Mouse (Mus musculus) heart, embryonic 13.5 days (tissue): Measurements from ENCODE around the gene Gpc5. TPM values are rescaled to one million over a fixed set of nuclear protein-coding genes. Genes with fewer than 3 reads are reported as not detected.
"Not testable (repeated sequence)": the region's sequence is repeated elsewhere in the genome, so short reads cannot be mapped to it uniquely, and the experiment has no call there.

ENCODE experiments used
- ATAC-seq: fragments of 200-750 bp; cut with Nextera tagmentation; 2 replicates; pipeline ENCODE4 v1.8.0; 2017; ENCODE audit warnings: moderate TSS enrichment; ENCODE audit not compliant: insufficient number of reproducible peaks, low FRiP score, low TSS enrichment; ENCODE audit errors: extremely low read depth
- H3K27ac ChIP-seq: fragments of 300-500 bp; sonication (generic); replicated peaks from 2 replicates; pipeline ENCODE4 v1.5.1; 2015; ENCODE audit warnings: moderate library complexity, mild to moderate bottlenecking, inconsistent platforms
- H3K27me3 ChIP-seq: fragments of 300-500 bp; sonication (generic); replicated peaks from 2 replicates; pipeline ENCODE4 v1.6.1; 2015; ENCODE audit warnings: mild to moderate bottlenecking, inconsistent platforms
- H3K36me3 ChIP-seq: fragments of 300-500 bp; sonication (generic); 2 replicates; pipeline ENCODE4 v1.6.1; 2015; ENCODE audit warnings: mild to moderate bottlenecking, inconsistent platforms
- H3K4me1 ChIP-seq: fragments of 300-500 bp; sonication (generic); 2 replicates; pipeline ENCODE4 v1.6.1; 2015; ENCODE audit warnings: inconsistent platforms
- H3K4me2 ChIP-seq: fragments of 300-500 bp; sonication (generic); 2 replicates; pipeline ENCODE4 v1.6.1; 2015; ENCODE audit warnings: inconsistent platforms, mild to moderate bottlenecking, moderate library complexity
- H3K4me3 ChIP-seq: fragments of 300-500 bp; sonication (generic); 2 replicates; pipeline ENCODE4 v1.5.1; 2015; ENCODE audit warnings: moderate library complexity, mild to moderate bottlenecking, inconsistent platforms
- H3K9ac ChIP-seq: fragments of 300-500 bp; sonication (generic); 2 replicates; pipeline ENCODE4 v1.6.1; 2015; ENCODE audit warnings: inconsistent platforms, mild to moderate bottlenecking, moderate library complexity
- H3K9me3 ChIP-seq: fragments of 300-500 bp; sonication (generic); 2 replicates; pipeline ENCODE4 v1.6.1; 2016; ENCODE audit warnings: inconsistent platforms
- WGBS: fragments of 180-500 bp; shearing (Covaris S2); methylation state at CpG from one replicate; pipeline ENCODE4 v1.1.7; 2015; ENCODE audit warnings: mixed read lengths; 5-methylcytosine and 5-hydroxymethylcytosine counted together
- polyA plus RNA-seq: library from polyadenylated mRNA; unstranded; fragments of >200 nt; fragmentation: Nextera tagmentation; extraction: Ambion mirVana; gene quantifications from 2 replicates; pipeline ENCODE4 v1.2.1, GENCODE M21; 2015

Gene Gpc5
- polyA plus RNA-seq, 1 experiment from 2014 or later: 0.19 TPM

DNA sequence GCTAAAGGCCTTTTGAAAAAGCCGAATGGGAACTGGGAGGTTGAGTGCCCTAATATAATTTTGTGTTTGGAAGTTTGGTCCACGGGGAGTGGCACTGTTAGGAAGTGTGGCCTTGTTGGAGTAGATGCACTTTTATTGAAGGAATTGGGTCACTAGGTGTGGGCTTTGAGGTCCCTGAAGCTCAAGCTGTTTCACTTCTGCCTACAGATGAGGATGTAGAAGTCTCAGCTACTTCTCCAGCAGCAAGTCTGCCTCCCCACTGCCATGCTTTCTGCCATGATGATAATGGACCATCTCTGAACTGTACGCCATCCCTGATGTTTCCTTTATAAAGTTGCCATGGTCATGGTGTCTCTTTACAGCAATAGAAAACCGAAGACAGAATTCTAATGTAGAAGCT, 34.5 kb upstream of the Gpc5 start:
- no peak overlapping the region for H3K4me3 ChIP-seq
- WGBS: 85% methylated on average over 4 of the region's 4 CpGs

DNA sequence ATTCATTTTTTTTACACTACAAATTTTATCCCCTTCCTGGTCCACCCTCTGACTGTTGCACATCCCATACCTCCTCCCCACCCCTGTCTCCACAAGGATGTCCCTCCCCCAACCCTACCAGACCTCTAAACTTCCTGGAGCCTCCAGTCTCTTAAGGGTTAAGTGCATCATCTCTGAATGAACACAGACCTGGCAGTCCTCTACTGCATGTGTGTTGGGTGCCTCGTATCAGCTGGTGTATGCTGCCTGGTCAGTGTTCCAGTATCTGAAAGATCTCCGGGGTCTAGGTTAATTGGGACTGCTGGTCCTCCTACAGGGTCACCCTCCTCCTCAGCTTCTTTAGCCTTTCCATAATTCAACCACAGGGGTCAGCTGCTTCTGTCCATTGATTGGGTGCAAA, 25.9 kb upstream of the Gpc5 start:
- not testable (repeated sequence) for H3K9me3 ChIP-seq

More for the DNA sequence above, 34.5 kb upstream of the Gpc5 start:
- Histone ChIP-seq H3K9me3 (no peaks in the 10 kb centered on the region), H3K9ac (no peak overlapping the region), H3K4me2 (no peak overlapping the region), H3K4me1 (no peaks in the 10 kb centered on the region), H3K36me3 (peaks cover 14% of the 10 kb centered on the region; the same call in 1 of the 2 replicates), H3K27me3 (no peaks in the 10 kb centered on the region), H3K27ac (no peak overlapping the region)
- ATAC-seq: no peak

DNA sequence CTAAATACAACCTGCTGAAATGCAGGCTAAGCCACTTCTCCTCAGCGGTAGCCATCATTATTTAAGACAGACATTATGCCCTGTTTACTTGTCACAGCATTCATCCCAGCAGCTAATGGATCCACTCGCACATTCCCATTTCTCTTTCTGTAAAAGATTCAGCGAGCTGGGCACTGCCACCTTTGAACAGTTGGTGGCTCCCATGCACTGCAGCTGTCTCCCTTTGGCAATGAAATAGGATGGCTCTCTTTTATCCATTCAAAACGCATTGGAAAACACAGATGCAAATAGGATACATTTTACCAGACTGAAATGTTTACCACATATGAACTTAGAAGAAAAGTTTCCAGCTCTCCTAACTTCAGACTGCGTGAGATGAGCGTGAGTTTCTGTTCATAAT, 21.5 kb upstream of the Gpc5 start:
- WGBS: 39% methylated on average over 6 of the region's 6 CpGs
- H3K9me3 ChIP-seq: no peaks in the 10 kb centered on the region
- no peaks in the 10 kb centered on the region for H3K4me1 ChIP-seq
- no peak overlapping the region for H3K4me2 ChIP-seq
- no peak overlapping the region for H3K9ac ChIP-seq
- H3K27ac ChIP-seq: no peak overlapping the region
- no peaks in the 10 kb centered on the region for H3K36me3 ChIP-seq
- ATAC-seq: no peak
- H3K4me3 ChIP-seq: no peak overlapping the region
- no peaks in the 10 kb centered on the region for H3K27me3 ChIP-seq

More for the DNA sequence above, 25.9 kb upstream of the Gpc5 start:
- not testable (repeated sequence) for H3K4me2 ChIP-seq, H3K9ac ChIP-seq, ATAC-seq, H3K4me1 ChIP-seq, H3K4me3 ChIP-seq, H3K27ac ChIP-seq, H3K27me3 ChIP-seq, H3K36me3 ChIP-seq
- 57% methylated on average over 2 of the region's 2 CpGs for WGBS

DNA sequence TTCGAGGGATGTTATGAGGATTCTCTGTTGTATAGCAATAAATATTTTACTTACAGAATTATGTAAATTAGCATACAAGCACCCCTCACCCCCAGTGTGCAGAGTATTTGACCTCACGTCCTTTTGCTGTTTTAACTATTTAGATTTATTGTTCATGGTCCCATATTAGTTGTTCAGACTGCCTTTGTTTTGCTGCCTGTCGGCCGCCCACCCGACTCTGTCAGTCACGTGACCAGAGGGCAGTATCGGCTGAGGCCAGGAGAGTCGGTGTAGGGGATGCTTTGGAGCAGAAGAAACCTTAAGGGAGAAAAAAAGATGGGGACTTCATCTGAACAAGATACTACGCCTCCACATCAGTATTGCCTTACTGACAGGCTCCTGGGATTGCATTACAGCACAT, 14.7 kb upstream of the Gpc5 start:
- Histone ChIP-seq H3K27me3 (no peaks in the 10 kb centered on the region), H3K4me1 (peaks cover 6% of the 10 kb centered on the region; the same call in 1 of the 2 replicates), H3K4me2 (no peak overlapping the region), H3K9me3 (no peaks in the 10 kb centered on the region), H3K9ac (no peak overlapping the region), H3K36me3 (no peaks in the 10 kb centered on the region), H3K4me3 (no peak overlapping the region), H3K27ac (no peak overlapping the region)
- ATAC-seq: no peak
- 50% methylated on average over 9 of the region's 9 CpGs for WGBS

DNA sequence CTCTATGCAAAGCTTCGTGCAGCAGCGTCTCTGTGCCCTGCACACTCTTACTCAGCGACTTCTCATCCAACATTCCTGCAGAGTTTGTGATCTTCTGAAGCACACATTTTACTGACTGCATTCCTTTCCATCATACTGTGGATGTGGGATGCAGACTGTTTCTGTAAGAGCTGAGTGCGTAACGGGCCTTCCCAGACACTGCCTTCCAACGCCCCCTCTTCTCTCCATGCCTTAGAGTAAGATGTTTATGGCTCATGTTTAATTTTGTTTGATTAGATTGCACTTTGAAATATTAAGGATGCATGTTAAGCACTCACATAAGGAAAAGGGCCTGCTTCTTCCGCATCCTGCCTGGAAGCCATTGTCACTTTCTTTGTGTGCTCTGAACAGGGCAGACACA, 14.0 kb upstream of the Gpc5 start:
- WGBS: 79% methylated on average over 7 of the region's 7 CpGs
- no peak for ATAC-seq
- no peaks in the 10 kb centered on the region for H3K36me3 ChIP-seq
- no peak overlapping the region for H3K4me2 ChIP-seq
- no peak overlapping the region for H3K4me3 ChIP-seq
- H3K27ac ChIP-seq: no peak overlapping the region
- no peaks in the 10 kb centered on the region for H3K27me3 ChIP-seq
- no peaks in the 10 kb centered on the region for H3K9me3 ChIP-seq
- peaks cover 6% of the 10 kb centered on the region; the same call in 1 of the 2 replicates for H3K4me1 ChIP-seq
- no peak overlapping the region for H3K9ac ChIP-seq

DNA sequence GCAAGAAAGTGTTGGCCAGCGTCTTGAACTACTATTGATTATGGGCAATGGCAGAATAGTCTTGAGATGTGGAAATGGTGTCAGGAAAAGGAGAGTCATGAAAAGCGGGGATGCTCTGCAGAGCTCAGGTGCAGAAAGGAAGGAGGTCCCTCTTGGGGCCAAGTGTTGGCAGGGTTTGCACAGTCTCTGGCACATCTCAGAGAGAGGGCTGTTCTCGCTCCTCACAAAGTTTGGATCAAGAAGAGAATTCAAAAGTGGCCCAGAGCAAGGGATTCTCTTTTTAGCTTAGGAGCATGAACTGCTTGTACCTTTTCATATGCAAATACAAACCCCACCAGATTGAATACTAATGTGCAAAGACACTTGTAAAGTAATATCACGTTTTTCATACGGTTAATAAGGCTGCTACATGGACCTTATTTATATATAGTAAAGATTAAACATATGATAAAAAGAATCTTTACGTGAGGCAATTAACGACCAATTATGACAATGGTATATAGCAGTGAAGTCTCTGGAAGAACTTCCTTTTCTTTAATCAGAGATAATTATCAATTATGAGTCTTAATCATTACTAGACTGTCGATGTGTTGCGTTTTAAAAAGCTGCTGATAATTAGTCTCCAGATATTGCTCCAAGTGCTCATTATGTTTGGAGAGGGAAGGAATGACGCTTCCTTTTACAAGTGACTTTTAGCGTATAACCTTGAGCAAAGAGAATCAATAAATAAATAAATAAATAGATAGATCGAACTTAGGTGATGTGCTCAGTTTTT, 10.1 kb upstream of the Gpc5 start:
- H3K36me3 ChIP-seq: no peaks in the 10 kb centered on the region
- ATAC-seq: no peak
- no peak overlapping the region for H3K27ac ChIP-seq
- 80% methylated on average over 12 of the region's 12 CpGs for WGBS
- no peak overlapping the region for H3K4me2 ChIP-seq
- no peaks in the 10 kb centered on the region for H3K27me3 ChIP-seq
- peaks cover 6% of the 10 kb centered on the region; the same call in 1 of the 2 replicates for H3K4me1 ChIP-seq
- H3K9ac ChIP-seq: no peak overlapping the region
- no peak overlapping the region for H3K4me3 ChIP-seq
- H3K9me3 ChIP-seq: no peaks in the 10 kb centered on the region

GRCm38 (mm10) chr14:115090516-115090915, 1.5 kb upstream of the Gpc5 start:
- H3K9ac ChIP-seq: no peak overlapping the region
- no peaks in the 10 kb centered on the region for H3K9me3 ChIP-seq
- peaks cover 9% of the 10 kb centered on the region for H3K4me1 ChIP-seq
- no peaks in the 10 kb centered on the region for H3K36me3 ChIP-seq
- 78% methylated on average over 4 of the region's 4 CpGs for WGBS
- H3K27ac ChIP-seq: no peak overlapping the region
- no peak overlapping the region for H3K4me2 ChIP-seq
- ATAC-seq: no peak
- H3K4me3 ChIP-seq: no peak overlapping the region
- peaks cover 51% of the 10 kb centered on the region for H3K27me3 ChIP-seq

GRCm38 (mm10) chr14:115092510-115092909, 495 bp downstream of the Gpc5 start:
- H3K27ac ChIP-seq: no peak overlapping the region
- H3K4me1 ChIP-seq: peaks cover 9% of the 10 kb centered on the region
- H3K4me3 ChIP-seq: peak overlapping the region; percentile 61
- no peaks in the 10 kb centered on the region for H3K9me3 ChIP-seq
- peaks cover 53% of the 10 kb centered on the region for H3K27me3 ChIP-seq
- no peaks in the 10 kb centered on the region for H3K36me3 ChIP-seq
- ATAC-seq: no peak
- H3K4me2 ChIP-seq: peak overlapping the region; percentile 93
- WGBS: under 1% methylated on average over 32 of the region's 33 CpGs
- peak overlapping the region; percentile 48 for H3K9ac ChIP-seq

DNA sequence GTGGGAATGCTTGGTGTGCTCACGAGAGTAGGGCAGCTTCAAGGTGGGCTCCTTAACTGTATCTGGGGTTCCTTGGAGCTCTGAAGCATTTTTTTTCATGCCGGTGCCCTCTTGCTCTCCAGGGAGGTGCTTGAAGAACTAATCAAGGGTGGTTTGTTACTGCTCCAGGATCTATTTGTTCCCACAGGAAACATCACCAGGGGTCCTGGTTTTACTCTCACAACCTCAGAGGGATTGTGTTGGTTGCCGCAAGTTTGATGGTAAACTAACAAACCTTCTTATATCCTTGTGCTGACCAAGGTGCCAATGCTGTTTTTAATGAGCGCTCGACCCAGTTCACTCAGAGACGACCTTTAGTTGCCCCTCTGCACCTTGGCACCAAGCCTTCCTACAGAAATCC, 937 bp downstream of the Gpc5 start:
- ATAC-seq: no peak
- H3K4me2 ChIP-seq: peak overlapping the region; percentile 93
- no peaks in the 10 kb centered on the region for H3K36me3 ChIP-seq
- H3K9ac ChIP-seq: peak overlapping the region; percentile 48; the same call in 1 of the 2 replicates
- H3K9me3 ChIP-seq: no peaks in the 10 kb centered on the region
- H3K27me3 ChIP-seq: peaks cover 53% of the 10 kb centered on the region
- H3K4me1 ChIP-seq: peaks cover 9% of the 10 kb centered on the region
- WGBS: 22% methylated on average over 6 of the region's 6 CpGs
- no peak overlapping the region for H3K27ac ChIP-seq
- peak overlapping the region; percentile 61 for H3K4me3 ChIP-seq

DNA sequence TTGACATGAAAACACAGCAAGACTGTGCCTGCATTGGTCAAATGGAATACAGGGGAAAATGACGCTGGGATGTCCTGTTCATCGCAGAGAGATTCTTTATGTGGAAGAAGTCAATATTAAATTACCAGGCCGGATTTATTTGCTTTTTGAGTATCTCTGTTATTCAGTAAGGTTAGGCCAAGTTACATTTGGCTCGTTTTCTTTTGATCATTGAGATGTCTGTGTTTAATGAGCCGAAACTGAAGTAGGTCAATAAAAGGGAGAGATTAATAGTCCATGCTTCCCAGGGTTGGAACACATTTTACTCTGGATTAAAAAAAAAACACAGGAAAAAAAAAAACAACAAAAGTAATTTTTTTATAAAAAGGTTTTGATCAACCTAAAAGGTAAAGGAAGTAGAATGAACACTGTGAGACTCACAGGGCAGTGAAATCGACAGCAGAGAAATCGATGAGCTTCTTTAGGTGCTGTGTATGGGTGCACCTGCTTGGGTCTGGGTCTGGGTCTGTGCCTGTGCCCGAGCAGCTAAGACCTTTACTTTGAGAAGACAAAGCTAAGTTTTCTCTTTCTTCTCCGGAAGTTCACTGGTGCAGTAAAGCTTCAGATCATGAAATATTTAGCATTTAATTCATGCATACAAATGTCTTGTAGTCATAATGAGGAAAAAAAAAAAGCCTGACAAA, 8.7 kb downstream of the Gpc5 start:
- Histone ChIP-seq H3K4me2 (no peak overlapping the region), H3K4me1 (no peaks in the 10 kb centered on the region), H3K9ac (no peak overlapping the region), H3K36me3 (no peaks in the 10 kb centered on the region), H3K27me3 (no peaks in the 10 kb centered on the region), H3K4me3 (no peak overlapping the region), H3K9me3 (no peaks in the 10 kb centered on the region), H3K27ac (no peak overlapping the region)
- ATAC-seq: no peak
- 78% methylated on average over 9 of the region's 9 CpGs for WGBS

DNA sequence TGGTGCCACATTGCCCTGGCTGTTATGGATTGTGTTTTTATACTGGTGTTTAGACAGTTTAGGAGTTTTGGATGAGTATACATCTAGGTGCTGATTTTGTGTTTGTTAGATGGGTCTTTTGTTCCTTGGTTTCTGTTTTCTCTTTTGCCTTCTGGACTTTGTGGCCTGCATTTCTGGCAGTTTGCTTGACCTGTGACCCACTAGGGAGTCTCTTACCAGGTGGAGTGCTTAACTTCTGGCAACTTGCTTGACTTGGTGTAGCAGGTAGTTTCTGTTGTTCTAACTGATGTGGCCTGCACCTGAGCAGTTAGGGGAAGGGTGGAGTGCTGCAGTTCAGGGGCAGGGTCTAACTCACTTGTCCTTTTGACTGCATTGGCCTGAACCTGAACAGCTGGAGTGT, 14.3 kb downstream of the Gpc5 start:
- Histone ChIP-seq H3K4me2 (no peak overlapping the region), H3K4me3 (no peak overlapping the region)
- ATAC-seq: no peak

More for the DNA sequence above, 14.3 kb downstream of the Gpc5 start:
- no peak overlapping the region for H3K27ac ChIP-seq
- H3K9me3 ChIP-seq: no peaks in the 10 kb centered on the region
- H3K27me3 ChIP-seq: no peaks in the 10 kb centered on the region
- 0 out of 2 replicates have a peak, but pooled peaks cover 3% of the 10 kb centered on the region for H3K4me1 ChIP-seq
- H3K36me3 ChIP-seq: no peaks in the 10 kb centered on the region
- no peak overlapping the region for H3K9ac ChIP-seq
